Mouse (Mus musculus): ENCODE results near the gene B230118H07Rik. TPM values are rescaled to one million over a fixed set of nuclear protein-coding genes. Genes with fewer than 3 reads are reported as not detected.

B230118H07Rik gene
- 140 and 164 TPM in 2 replicates for polyA plus RNA-seq (2012; ENCODE audit: insufficient read depth, insufficient read length, missing spikeins)

DNA sequence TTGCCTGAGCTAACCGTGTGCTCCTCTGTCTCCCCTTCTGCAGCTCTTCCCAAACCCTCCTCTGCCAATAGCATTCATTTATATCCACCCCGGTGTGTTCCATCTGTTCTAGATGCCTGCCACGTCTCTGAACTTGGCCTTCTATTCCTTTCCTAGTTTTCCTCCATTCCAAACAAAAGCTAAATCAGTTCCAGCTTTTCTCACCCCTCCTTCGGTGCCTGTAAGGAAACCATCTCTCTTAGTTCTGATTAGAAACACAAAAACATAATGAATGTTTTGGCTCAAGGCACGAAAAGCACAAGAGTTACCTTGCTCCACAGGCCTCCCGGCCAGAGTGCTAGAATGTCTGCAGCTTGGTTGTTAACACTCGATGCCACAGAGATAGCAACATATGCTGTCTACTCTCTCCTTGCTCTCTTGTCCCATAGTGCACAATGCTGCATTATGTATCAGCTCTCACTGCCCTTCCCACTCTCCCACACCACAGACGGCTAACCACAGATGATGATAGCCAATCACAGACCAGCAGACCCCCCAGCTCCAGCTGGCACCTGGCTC is at the start of gene B230118H07Rik, which contains the start of gene Rag1:
Gene B230118H07Rik, minus strand, starts transcription at position 419 of the 558 bp plus-strand sequence.
Gene Rag1, minus strand, starts transcription at position 388 of the 558 bp plus-strand sequence.
- Histone ChIP-seq H3K4me1 (ENCODE audit: control insufficient read depth, insufficient read depth, insufficient read length, low read length) (no peaks in the 10 kb centered on the region), H3K4me3 (ENCODE audit: insufficient read depth, low read depth, low read length) (no peak within 1 kb of the TSS), H3K27ac (replicated peaks; ENCODE audit: low read depth, low read length) (no peak within 1 kb of the TSS)

DNA sequence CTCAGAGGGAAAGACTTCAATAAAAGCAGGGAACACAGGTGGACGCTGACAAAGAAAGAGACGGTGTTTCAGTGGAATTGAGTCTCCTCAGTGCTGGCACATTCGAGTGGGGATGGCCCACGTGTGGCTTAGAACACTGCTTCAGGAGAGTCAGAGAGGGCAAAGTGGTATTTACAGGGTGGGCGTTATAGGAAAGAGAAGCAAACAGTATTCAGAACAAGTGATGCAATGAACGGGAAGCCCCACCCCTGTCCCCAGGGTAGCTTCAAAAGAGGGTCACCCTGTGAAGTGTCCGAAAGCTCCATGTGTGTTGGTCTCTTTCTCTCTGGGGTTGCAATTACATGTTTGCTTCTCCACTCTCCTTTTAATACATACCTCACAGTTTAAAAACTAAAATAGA is 46.3 kb upstream of the B230118H07Rik start:
- no peak overlapping the region for H3K27ac ChIP-seq (replicated peaks; ENCODE audit: low read depth, low read length)
- H3K4me1 ChIP-seq (ENCODE audit: control insufficient read depth, insufficient read depth, insufficient read length, low read length), result no peaks in the 10 kb centered on the region
- H3K4me3 ChIP-seq (ENCODE audit: insufficient read depth, low read depth, low read length), result no peak overlapping the region

GRCm38 (mm10) chr2:101693577-101694215 is 44.4 kb upstream of the B230118H07Rik start:
- H3K27ac ChIP-seq (replicated peaks; ENCODE audit: low read depth, low read length), result no peak overlapping the region
- no peaks in the 10 kb centered on the region for H3K4me1 ChIP-seq (ENCODE audit: control insufficient read depth, insufficient read depth, insufficient read length, low read length)
- H3K4me3 ChIP-seq (ENCODE audit: insufficient read depth, low read depth, low read length), result no peak overlapping the region

GRCm38 (mm10) chr2:101693043-101693442 is 43.7 kb upstream of the B230118H07Rik start:
- H3K27ac ChIP-seq (replicated peaks; ENCODE audit: low read depth, low read length), result no peak overlapping the region
- no peaks in the 10 kb centered on the region for H3K4me1 ChIP-seq (ENCODE audit: control insufficient read depth, insufficient read depth, insufficient read length, low read length)
- H3K4me3 ChIP-seq (ENCODE audit: insufficient read depth, low read depth, low read length), result no peak overlapping the region

- no peak overlapping the region for H3K27ac ChIP-seq (replicated peaks; ENCODE audit: low read depth, low read length)
- H3K4me1 ChIP-seq (ENCODE audit: control insufficient read depth, insufficient read depth, insufficient read length, low read length), result no peaks in the 10 kb centered on the region
- H3K4me3 ChIP-seq (ENCODE audit: insufficient read depth, low read depth, low read length), result no peak overlapping the region
These were observed 41.0 kb upstream of the B230118H07Rik start for GRCm38 (mm10) chr2:101690252-101690827.

DNA sequence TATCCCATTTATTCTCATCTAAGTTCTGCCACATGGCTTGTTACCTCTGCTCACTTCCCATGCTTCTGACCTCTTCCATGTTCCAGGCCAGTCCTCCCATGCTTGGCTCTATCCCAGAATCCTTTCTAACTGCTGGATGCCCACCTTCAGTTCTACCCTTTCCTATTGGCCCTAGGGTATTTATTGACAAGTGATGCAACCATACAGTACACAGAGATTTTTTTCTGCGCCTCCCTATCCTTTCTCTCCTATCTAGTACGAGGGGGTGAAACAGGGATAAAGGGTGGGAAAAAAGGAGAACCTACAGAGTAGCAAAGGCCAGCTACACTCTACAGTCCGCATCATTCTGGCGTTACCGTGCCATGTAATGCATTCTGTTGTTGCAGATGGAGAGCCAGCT is 38.7 kb upstream of the B230118H07Rik start:
- no peaks in the 10 kb centered on the region for H3K4me1 ChIP-seq (ENCODE audit: control insufficient read depth, insufficient read depth, insufficient read length, low read length)
- no peak overlapping the region for H3K27ac ChIP-seq (replicated peaks; ENCODE audit: low read depth, low read length)
- no peak overlapping the region for H3K4me3 ChIP-seq (ENCODE audit: insufficient read depth, low read depth, low read length)

GRCm38 (mm10) chr2:101684421-101684820 is 35.1 kb upstream of the B230118H07Rik start:
- Histone ChIP-seq H3K4me3 (ENCODE audit: insufficient read depth, low read depth, low read length) (no peak overlapping the region), H3K27ac (replicated peaks; ENCODE audit: low read depth, low read length) (no peak overlapping the region), H3K4me1 (ENCODE audit: control insufficient read depth, insufficient read depth, insufficient read length, low read length) (peaks cover 1% of the 10 kb centered on the region; the same call in 1 of the 2 replicates)

DNA sequence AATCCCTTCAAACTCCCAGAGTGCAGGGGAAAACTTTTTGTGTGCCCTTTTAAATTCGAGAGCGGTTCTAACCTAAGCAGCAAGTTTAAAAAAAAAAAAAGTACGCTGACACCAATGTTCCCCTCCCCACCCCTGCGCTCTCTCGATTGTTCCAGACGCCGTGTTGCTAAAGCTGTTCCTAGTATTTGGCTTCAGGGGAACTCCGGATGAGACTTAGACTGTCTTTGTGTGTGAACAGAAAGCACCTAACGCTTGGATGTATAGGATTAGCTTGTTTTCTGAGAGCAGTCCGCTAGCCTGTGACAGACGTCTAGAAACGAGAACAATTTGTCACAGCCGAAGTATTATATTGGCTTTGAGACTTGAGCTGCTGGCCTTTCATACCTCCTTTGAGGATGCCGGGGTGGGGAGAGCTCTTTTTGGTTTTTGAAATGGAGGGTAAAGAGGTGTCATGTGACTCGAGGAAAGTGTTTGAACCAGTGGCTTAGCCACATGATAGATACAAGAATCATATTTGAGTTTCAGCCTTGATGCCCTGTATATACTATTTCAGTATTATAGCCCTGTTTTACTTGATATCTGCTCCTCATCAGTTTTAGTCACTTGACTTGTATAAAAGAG is 29.9 kb upstream of the B230118H07Rik start:
- Histone ChIP-seq H3K4me3 (ENCODE audit: insufficient read depth, low read depth, low read length) (peak overlapping the region; percentile 95), H3K4me1 (ENCODE audit: control insufficient read depth, insufficient read depth, insufficient read length, low read length) (peaks cover 4% of the 10 kb centered on the region; the same call in 1 of the 2 replicates), H3K27ac (replicated peaks; ENCODE audit: low read depth, low read length) (no peak overlapping the region)

- Histone ChIP-seq H3K27ac (replicated peaks; ENCODE audit: low read depth, low read length) (peak within 1 kb of the TSS; percentile 54), H3K4me3 (ENCODE audit: insufficient read depth, low read depth, low read length) (peak within 1 kb of the TSS; percentile 95), H3K4me1 (ENCODE audit: control insufficient read depth, insufficient read depth, insufficient read length, low read length) (peaks cover 4% of the 10 kb centered on the region; the same call in 1 of the 2 replicates)
These were observed 29.1 kb upstream of the B230118H07Rik start, which contains the start of gene Traf6 for GRCm38 (mm10) chr2:101678236-101679021. Gene Traf6, plus strand, starts transcription at chr2:101678429.

- no peak overlapping the region for H3K27ac ChIP-seq (replicated peaks; ENCODE audit: low read depth, low read length)
- H3K4me1 ChIP-seq (ENCODE audit: control insufficient read depth, insufficient read depth, insufficient read length, low read length), result no peaks in the 10 kb centered on the region
- no peak overlapping the region for H3K4me3 ChIP-seq (ENCODE audit: insufficient read depth, low read depth, low read length)
These were observed 24.2 kb upstream of the B230118H07Rik start for GRCm38 (mm10) chr2:101673547-101673946.

DNA sequence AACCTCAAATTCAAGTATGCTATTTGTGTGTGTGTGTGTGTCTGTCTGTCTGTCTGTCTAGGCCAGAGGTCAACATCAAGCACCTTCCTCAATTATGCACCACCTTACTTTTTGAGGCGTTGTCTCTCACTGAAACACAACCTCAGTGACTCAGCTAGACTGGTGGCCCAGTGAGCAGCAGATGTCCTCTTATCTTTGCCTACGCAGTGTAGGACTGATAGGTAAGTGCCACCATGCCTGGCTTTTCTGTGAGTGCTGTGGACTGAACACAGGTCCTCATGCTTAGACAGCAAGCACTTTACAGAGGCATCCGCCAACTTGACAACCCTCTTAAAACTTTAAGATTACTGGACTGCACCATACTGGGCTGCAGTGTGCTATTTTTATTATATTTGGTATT is 19.4 kb upstream of the B230118H07Rik start:
- H3K4me1 ChIP-seq (ENCODE audit: control insufficient read depth, insufficient read depth, insufficient read length, low read length), result no peaks in the 10 kb centered on the region
- H3K4me3 ChIP-seq (ENCODE audit: insufficient read depth, low read depth, low read length), result no peak overlapping the region
- H3K27ac ChIP-seq (replicated peaks; ENCODE audit: low read depth, low read length), result no peak overlapping the region

- Histone ChIP-seq H3K4me1 (ENCODE audit: control insufficient read depth, insufficient read depth, insufficient read length, low read length) (no peaks in the 10 kb centered on the region), H3K27ac (replicated peaks; ENCODE audit: low read depth, low read length) (no peak overlapping the region), H3K4me3 (ENCODE audit: insufficient read depth, low read depth, low read length) (no peak overlapping the region)
These were observed 16.4 kb upstream of the B230118H07Rik start for GRCm38 (mm10) chr2:101665703-101666092.

DNA sequence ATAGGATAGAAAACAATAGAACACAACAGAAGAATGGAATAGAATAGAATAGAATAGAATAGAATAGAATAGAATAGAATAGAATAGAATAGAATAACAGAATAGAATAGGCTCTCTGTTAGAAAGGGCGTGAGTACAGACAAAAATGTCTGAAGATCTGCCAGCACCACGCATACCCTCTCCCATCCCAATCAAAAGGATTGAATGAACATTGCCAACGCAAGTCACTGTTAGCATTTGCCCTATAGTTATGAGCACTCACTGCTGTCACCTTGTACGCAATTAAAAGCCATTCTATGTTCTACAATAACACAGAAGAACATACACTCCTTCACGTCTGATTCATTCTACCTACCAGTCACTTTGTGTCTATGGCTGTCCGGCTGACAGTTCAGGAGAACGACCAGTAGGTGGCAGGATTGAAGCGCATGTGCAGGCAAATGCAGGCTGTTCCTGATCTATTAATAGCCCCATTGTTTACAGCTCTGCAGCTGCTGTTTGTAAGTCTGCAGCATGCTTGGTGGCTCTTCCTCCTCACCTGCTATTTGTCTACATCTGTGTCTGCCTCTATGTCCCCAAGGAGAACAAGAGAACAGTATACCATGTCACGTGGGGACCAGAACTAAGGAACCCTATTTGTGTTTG is 15.8 kb upstream of the B230118H07Rik start:
- no peak overlapping the region for H3K4me3 ChIP-seq (ENCODE audit: insufficient read depth, low read depth, low read length)
- H3K4me1 ChIP-seq (ENCODE audit: control insufficient read depth, insufficient read depth, insufficient read length, low read length), result no peaks in the 10 kb centered on the region
- H3K27ac ChIP-seq (replicated peaks; ENCODE audit: low read depth, low read length), result no peak overlapping the region

GRCm38 (mm10) chr2:101660536-101660935 is 11.2 kb upstream of the B230118H07Rik start:
- Histone ChIP-seq H3K4me3 (ENCODE audit: insufficient read depth, low read depth, low read length) (no peak overlapping the region), H3K4me1 (ENCODE audit: control insufficient read depth, insufficient read depth, insufficient read length, low read length) (no peaks in the 10 kb centered on the region), H3K27ac (replicated peaks; ENCODE audit: low read depth, low read length) (no peak overlapping the region)

All from brown adipose tissue, adult 24 weeks (tissue).